Mouse (Mus musculus): ENCODE data around the gene Pcsk4. TPM values are rescaled to one million over a fixed set of nuclear protein-coding genes. Genes with fewer than 3 reads are reported as not detected.

The Pcsk4 gene
- total and polyA plus RNA-seq, 3 experiments: 0.46 to 1.1 TPM; not detected in 1

- Histone ChIP-seq H3K4me2 (ENCODE audit: insufficient read depth, low read depth, poor library complexity, severe bottlenecking) (peak overlapping the region; percentile 30; the same call in 1 of the 2 replicates), H3K9me3 (replicated peaks; ENCODE audit: low read length) (no peaks in the 10 kb centered on the region), H3K9ac (ENCODE audit: insufficient read depth, low read depth) (no peak overlapping the region), H3K36me3 (replicated peaks in 1 of 2; ENCODE audit: control insufficient read depth in 1 of 2, insufficient read depth in 1 of 2, low read length in 1 of 2) (no peaks in the 10 kb centered on the region), H3K27ac (ENCODE audit: insufficient read depth, low read depth) (no peak overlapping the region), H3K4me1 (ENCODE audit: control insufficient read depth in 1 of 2, insufficient read depth in 2 of 2) (peaks cover 0 to 10% of the 10 kb centered on the region in 2 experiments; a peak in 3 of 4 replicates), H3K79me2 (replicated peaks; ENCODE audit: control insufficient read depth, extremely low read depth, insufficient read depth, poor library complexity, severe bottlenecking) (no peaks in the 10 kb centered on the region), H3K4me3 (replicated peaks in 1 of 3; ENCODE audit: low read depth in 2 of 3, low read length in 2 of 3, poor library complexity in 1 of 3) (no peak overlapping the region), H3K27me3 (replicated peaks) (peaks cover 71% of the 10 kb centered on the region)
- in situ Hi-C loops (cut with MboI; ENCODE audit: low pct_ligation_motif_present, low pct_unique_long_range_greater_than_20kb, low sequenced_read_pairs): no loop called here
- dilution Hi-C loops (cut with MboI; ENCODE audit: extremely low pct_ligation_motif_present, extremely low pct_unique_long_range_greater_than_20kb, low sequenced_read_pairs): no loop called here
- TF ChIP-seq CHD1 (IDR thresholded peaks at IDR 0.05; ENCODE audit: low read depth, low read length): no peak
- TF ChIP-seq EP300 (IDR thresholded peaks at IDR 0.05; ENCODE audit: low read length): no peak
- DNase-seq (ENCODE audit: extremely low read depth): no peak
Observed at GRCm38 (mm10) chr10:80302082-80302355, 27.3 kb downstream of the Pcsk4 start.

GRCm38 (mm10) chr10:80301256-80302081 is 27.8 kb downstream of the Pcsk4 start:
- no peak overlapping the region for H3K27ac ChIP-seq (ENCODE audit: insufficient read depth, low read depth)
- dilution Hi-C loops (cut with MboI; ENCODE audit: extremely low pct_ligation_motif_present, extremely low pct_unique_long_range_greater_than_20kb, low sequenced_read_pairs) (no loop called here), in situ Hi-C loops (cut with MboI; ENCODE audit: low pct_ligation_motif_present, low pct_unique_long_range_greater_than_20kb, low sequenced_read_pairs) (no loop called here)
- H3K79me2 ChIP-seq (replicated peaks; ENCODE audit: control insufficient read depth, extremely low read depth, insufficient read depth, poor library complexity, severe bottlenecking): no peaks in the 10 kb centered on the region
- H3K27me3 ChIP-seq (replicated peaks): peaks cover 66% of the 10 kb centered on the region
- no peak overlapping the region for H3K4me2 ChIP-seq (ENCODE audit: insufficient read depth, low read depth, poor library complexity, severe bottlenecking)
- no peaks in the 10 kb centered on the region for H3K9me3 ChIP-seq (replicated peaks; ENCODE audit: low read length)
- no peak overlapping the region for H3K4me3 ChIP-seq (replicated peaks in 1 of 3; ENCODE audit: low read depth in 2 of 3, low read length in 2 of 3, poor library complexity in 1 of 3)
- H3K36me3 ChIP-seq (replicated peaks in 1 of 2; ENCODE audit: control insufficient read depth in 1 of 2, insufficient read depth in 1 of 2, low read length in 1 of 2): no peaks in the 10 kb centered on the region
- peaks cover 0 to 15% of the 10 kb centered on the region in 2 experiments; a peak in 3 of 4 replicates for H3K4me1 ChIP-seq (ENCODE audit: control insufficient read depth in 1 of 2, insufficient read depth in 2 of 2)
- no peak for DNase-seq (ENCODE audit: extremely low read depth)
- TF ChIP-seq CTCF (conservative IDR thresholded peaks at IDR 0.05 in 1 of 2, IDR thresholded peaks at IDR 0.05 in 1 of 2; ENCODE audit: low read depth in 2 of 2, low read length in 2 of 2): peak in 1 of 2 experiments; percentile 22; a peak in 1 of 4 replicates
- TF ChIP-seq MEF2A (IDR thresholded peaks at IDR 0.05; ENCODE audit: borderline replicate concordance, low read depth, low read length): no peak
- no peak overlapping the region for H3K9ac ChIP-seq (ENCODE audit: insufficient read depth, low read depth)

- Histone ChIP-seq H3K9me3 (replicated peaks; ENCODE audit: low read length) (no peaks in the 10 kb centered on the region), H3K9ac (ENCODE audit: insufficient read depth, low read depth) (no peak overlapping the region), H3K4me3 (replicated peaks in 1 of 3; ENCODE audit: low read depth in 2 of 3, low read length in 2 of 3, poor library complexity in 1 of 3) (no peak overlapping the region), H3K79me2 (replicated peaks; ENCODE audit: control insufficient read depth, extremely low read depth, insufficient read depth, poor library complexity, severe bottlenecking) (no peaks in the 10 kb centered on the region), H3K27me3 (replicated peaks) (peaks cover 59% of the 10 kb centered on the region), H3K27ac (ENCODE audit: insufficient read depth, low read depth) (no peak overlapping the region), H3K36me3 (replicated peaks in 1 of 2; ENCODE audit: control insufficient read depth in 1 of 2, insufficient read depth in 1 of 2, low read length in 1 of 2) (no peaks in the 10 kb centered on the region), H3K4me1 (ENCODE audit: control insufficient read depth in 1 of 2, insufficient read depth in 2 of 2) (peaks cover 0 to 21% of the 10 kb centered on the region in 2 experiments; a peak in 3 of 4 replicates), H3K4me2 (ENCODE audit: insufficient read depth, low read depth, poor library complexity, severe bottlenecking) (no peak overlapping the region)
- no peak for TF ChIP-seq JUN (IDR thresholded peaks at IDR 0.05; ENCODE audit: insufficient read depth, low read depth, low read length)
- no peak for TF ChIP-seq ZKSCAN1 (IDR thresholded peaks at IDR 0.05; ENCODE audit: borderline replicate concordance, low read depth, low read length)
- no peak for TF ChIP-seq USF2 (conservative IDR thresholded peaks at IDR 0.05; ENCODE audit: low read depth, low read length)
- TF ChIP-seq ZNF384 (IDR thresholded peaks at IDR 0.05; ENCODE audit: low read depth, low read length): no peak
- no peak for TF ChIP-seq MYC (IDR thresholded peaks at IDR 0.05; ENCODE audit: low read depth, low read length)
- no peak for TF ChIP-seq NRF1 (IDR thresholded peaks at IDR 0.05; ENCODE audit: low read depth, low read length)
- TF ChIP-seq PAX5 (IDR thresholded peaks at IDR 0.05; ENCODE audit: low read length): no peak
- no peak for TF ChIP-seq ELF1 (IDR thresholded peaks at IDR 0.05; ENCODE audit: low read depth, low read length)
- no peak for TF ChIP-seq CHD2 (IDR thresholded peaks at IDR 0.05; ENCODE audit: low read length)
- TF ChIP-seq ZC3H11A (IDR thresholded peaks at IDR 0.05; ENCODE audit: low read depth, low read length): no peak
- no peak for TF ChIP-seq ETS1 (conservative IDR thresholded peaks at IDR 0.05; ENCODE audit: low read depth, low read length)
- no peak for TF ChIP-seq CHD1 (IDR thresholded peaks at IDR 0.05; ENCODE audit: low read depth, low read length)
- dilution Hi-C loops (cut with MboI; ENCODE audit: extremely low pct_ligation_motif_present, extremely low pct_unique_long_range_greater_than_20kb, low sequenced_read_pairs): no loop called here
- in situ Hi-C loops (cut with MboI; ENCODE audit: low pct_ligation_motif_present, low pct_unique_long_range_greater_than_20kb, low sequenced_read_pairs): no loop called here
- no peak for DNase-seq (ENCODE audit: extremely low read depth)
Observed at GRCm38 (mm10) chr10:80300672-80301181, 28.6 kb downstream of the Pcsk4 start.
